Mouse (Mus musculus) adrenal gland, adult 8-10 months (tissue): ENCODE measurements at regions not wholly inside any gene's neighbourhood (a gene's known extent, or its start where the extent isn't known, plus 50 kb on each side); places are given as distances from the start of the nearest gene placed in this dataset.

Experiments
- DNase-seq: peaks from one replicate; pipeline ENCODE4 v3.0.0; 2022

- DNase-seq, result no peak
Observed at GRCm38 (mm10) chr3:101224091-101224490, 63.6 kb downstream of the Cd2 start.

- DNase-seq, result no peak
Observed at GRCm38 (mm10) chr3:101219897-101220296, 67.8 kb downstream of the Cd2 start.

GRCm38 (mm10) chr3:101216711-101217110, 71.0 kb downstream of the Cd2 start:
- DNase-seq, result no peak

- DNase-seq, result no peak
Observed at GRCm38 (mm10) chr3:101213212-101213562, 74.6 kb downstream of the Cd2 start.

- no peak for DNase-seq
Observed at GRCm38 (mm10) chr3:101212403-101213211, 75.1 kb downstream of the Cd2 start.

GRCm38 (mm10) chr3:101211936-101212335, 75.8 kb downstream of the Cd2 start:
- DNase-seq, result no peak

- DNase-seq, result no peak
Observed at GRCm38 (mm10) chr3:101209546-101209945, 78.2 kb downstream of the Cd2 start.

GRCm38 (mm10) chr3:101208751-101209150, 79.0 kb downstream of the Cd2 start:
- DNase-seq, result no peak

GRCm38 (mm10) chr3:101206172-101206571, 81.6 kb downstream of the Cd2 start:
- DNase-seq, result peak; percentile 9

GRCm38 (mm10) chr3:101194725-101195124, 84.6 kb upstream of the Ptgfrn start:
- no peak for DNase-seq

GRCm38 (mm10) chr3:101194319-101194718, 84.2 kb upstream of the Ptgfrn start:
- DNase-seq, result no peak

GRCm38 (mm10) chr3:101191298-101191986, 81.4 kb upstream of the Ptgfrn start:
- no peak for DNase-seq

GRCm38 (mm10) chr3:101181958-101182357, 71.9 kb upstream of the Ptgfrn start:
- DNase-seq, result no peak

- no peak for DNase-seq
Observed at GRCm38 (mm10) chr3:101173954-101174353, 63.9 kb upstream of the Ptgfrn start.

GRCm38 (mm10) chr3:101170037-101171019, 60.2 kb upstream of the Ptgfrn start:
- no peak for DNase-seq

GRCm38 (mm10) chr3:101167026-101167425, 56.9 kb upstream of the Ptgfrn start:
- no peak for DNase-seq

- no peak for DNase-seq
Observed at GRCm38 (mm10) chr3:101166580-101166979, 56.5 kb upstream of the Ptgfrn start.

GRCm38 (mm10) chr3:101165261-101165660, 55.2 kb upstream of the Ptgfrn start:
- DNase-seq, result no peak

- no peak for DNase-seq
Observed at GRCm38 (mm10) chr3:101164771-101165170, 54.7 kb upstream of the Ptgfrn start.

GRCm38 (mm10) chr3:101163991-101164434, 53.9 kb upstream of the Ptgfrn start:
- DNase-seq, result no peak

- DNase-seq, result peak; percentile 35
Observed at GRCm38 (mm10) chr3:101163160-101163990, 53.3 kb upstream of the Ptgfrn start.
